Comparison of ENCODE assay signal across 14 mouse cellular contexts in the genomic region with DNA sequence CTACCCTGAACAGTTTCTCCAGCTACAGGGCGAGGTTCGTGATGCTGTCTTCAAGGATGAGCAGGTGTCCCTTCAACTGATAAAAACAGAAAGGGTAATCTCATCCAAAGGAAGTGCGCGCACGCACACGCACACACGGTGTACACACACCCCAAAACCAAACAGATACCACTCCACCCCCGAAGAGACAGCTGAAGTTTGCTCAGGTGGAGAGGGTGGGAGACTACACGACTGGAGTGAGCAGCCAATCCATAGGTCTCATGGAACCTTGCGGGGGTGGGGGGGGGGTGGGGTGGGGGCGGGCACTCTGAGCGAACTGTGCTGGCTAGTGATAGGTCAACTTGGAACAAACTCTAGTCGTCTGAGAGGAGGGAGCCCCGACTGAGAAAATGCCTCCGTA.
"Had no signal": no experiment of that assay in that cellular context is flagged by ENCODE, and none has a peak within 500 bp of the region (broad histone marks: within the 10 kb centered on the region; RNA-seq: fewer than 3 reads in every experiment).

No protein-coding gene starts in this region.

- H3K9me3 ChIP-seq: limb, embryonic 13.5 days; midbrain, embryonic 10.5 days; neural tube, embryonic 15.5 days had no signal

- H3K27ac ChIP-seq: left cerebral cortex, adult 2 months; limb, embryonic 13.5 days; midbrain, embryonic 10.5 days; neural tube, embryonic 15.5 days had no signal

- H3K9ac ChIP-seq: limb, embryonic 13.5 days; lung, embryonic 14.5 days; neural tube, embryonic 15.5 days had no signal

- H3K4me1 ChIP-seq: limb, embryonic 13.5 days; midbrain, embryonic 10.5 days; neural tube, embryonic 15.5 days had no signal

- H3K4me3 ChIP-seq: left cerebral cortex, adult 2 months; limb, embryonic 13.5 days; midbrain, embryonic 10.5 days; myocyte; neural tube, embryonic 15.5 days had no signal

- DNase-seq: kidney, adult 8-10 months; kidney, postnatal 25 days; lung, embryonic 14.5 days; lung, postnatal 10 days; lung, postnatal 4 days; midbrain, embryonic 14.5 days; right cerebral cortex, adult 18-20 months; right cerebral cortex, postnatal 25 days; thymus, postnatal 36 days had no signal

- H3K27me3 ChIP-seq: limb, embryonic 13.5 days; neural tube, embryonic 15.5 days had no signal

- H3K4me2 ChIP-seq: limb, embryonic 13.5 days; lung, embryonic 14.5 days; neural tube, embryonic 15.5 days had no signal

- H3K36me3 ChIP-seq: limb, embryonic 13.5 days; midbrain, embryonic 10.5 days; neural tube, embryonic 15.5 days had no signal
